Mouse (Mus musculus) erythroid progenitor cell, adult 5-6 weeks (primary cell): ENCODE data around the gene Tmem59. TPM values are rescaled to one million over a fixed set of nuclear protein-coding genes. Genes with fewer than 3 reads are reported as not detected.

Experiments used
- ATAC-seq: replicated peaks from 2 replicates; pipeline ENCODE4 v1.8.0; 2016; ENCODE audit warnings: moderate number of reproducible peaks, mild to moderate bottlenecking, moderate TSS enrichment, inconsistent platforms; ENCODE audit not compliant: poor library complexity, low FRiP score, severe bottlenecking
- total RNA-seq, 2 experiments: library from RNA; stranded (forward) in 1 of 2; stranded (reverse) in 1 of 2; fragments of 150-400 nt in 1 of 2; fragments of 186-747, 209-891 nt in 1 of 2; gene quantifications; 2 replicates each; pipeline versions ENCODE4 v1.2.3 to v1.2.4; 2015 to 2017; ENCODE audit warnings: low replicate concordance in 2 of 2

Tmem59 gene
- total RNA-seq, 2 experiments from 2014 or later: 191 to 214 TPM

- peak; percentile 62 for ATAC-seq
Observed at GRCm38 (mm10) chr4:107178830-107179490, 761 bp downstream of the Tmem59 start, which contains the start of gene Tceanc2. Tceanc2 (minus strand) TSS chr4:107179116.

- no peak for ATAC-seq
Observed at GRCm38 (mm10) chr4:107179561-107179960, 1.4 kb downstream of the Tmem59 start.

DNA sequence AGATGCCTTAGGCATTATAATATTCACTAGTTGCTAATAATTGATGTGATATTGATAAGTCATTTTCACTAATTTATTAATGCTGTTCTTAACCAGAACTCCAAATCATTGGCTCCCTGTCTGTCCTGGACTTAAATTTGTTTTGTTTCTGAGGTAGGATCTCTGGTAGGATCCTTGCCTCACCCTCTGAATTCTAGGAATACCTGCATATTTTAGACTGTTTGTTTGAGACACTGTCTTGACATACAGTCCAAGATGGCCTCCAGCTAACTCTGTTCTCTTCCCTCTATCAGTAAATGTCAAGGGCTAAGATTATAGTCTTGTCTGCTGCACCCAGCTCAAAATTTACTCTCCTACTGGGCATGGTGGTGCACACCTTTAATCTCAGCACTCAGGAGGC, 2.5 kb downstream of the Tmem59 start:
- no peak for ATAC-seq

DNA sequence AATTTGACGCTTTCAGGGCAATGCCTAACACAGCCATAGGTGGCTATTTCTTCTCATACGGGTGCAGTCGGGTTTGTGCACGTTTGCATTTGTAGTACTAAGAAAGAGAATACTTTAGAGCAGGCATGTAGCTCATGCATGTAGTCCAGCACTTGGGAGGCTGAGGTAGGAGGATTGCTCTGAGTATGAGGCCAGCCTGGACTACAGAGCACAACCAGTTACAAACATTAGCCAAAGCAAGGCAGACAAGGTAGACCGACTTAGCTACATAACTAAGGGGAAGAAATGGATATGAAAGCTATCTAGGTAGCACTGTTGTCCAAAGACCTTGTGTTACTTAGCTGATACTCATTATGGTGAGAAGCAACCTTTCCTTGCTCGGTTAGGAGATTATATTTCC, 3.7 kb downstream of the Tmem59 start:
- ATAC-seq: no peak

DNA sequence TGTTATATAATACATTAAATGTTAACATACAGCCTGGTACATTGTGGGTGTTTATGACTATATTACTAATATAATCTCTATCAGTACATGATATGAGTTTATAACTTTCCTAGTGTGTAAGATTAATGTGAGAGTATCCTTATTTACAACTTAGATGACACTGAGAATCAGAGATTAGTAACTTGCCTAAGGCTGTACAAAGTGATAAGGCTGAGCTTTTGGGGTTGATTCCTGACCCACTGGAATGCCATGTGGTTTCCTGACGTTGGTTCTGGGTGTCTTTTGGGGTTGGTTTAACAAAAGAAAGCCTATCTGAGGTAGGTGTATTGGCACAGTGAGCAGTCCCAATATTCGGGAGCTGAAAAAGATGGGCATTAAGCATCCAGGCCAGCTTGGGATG, 4.6 kb downstream of the Tmem59 start:
- ATAC-seq: no peak

DNA sequence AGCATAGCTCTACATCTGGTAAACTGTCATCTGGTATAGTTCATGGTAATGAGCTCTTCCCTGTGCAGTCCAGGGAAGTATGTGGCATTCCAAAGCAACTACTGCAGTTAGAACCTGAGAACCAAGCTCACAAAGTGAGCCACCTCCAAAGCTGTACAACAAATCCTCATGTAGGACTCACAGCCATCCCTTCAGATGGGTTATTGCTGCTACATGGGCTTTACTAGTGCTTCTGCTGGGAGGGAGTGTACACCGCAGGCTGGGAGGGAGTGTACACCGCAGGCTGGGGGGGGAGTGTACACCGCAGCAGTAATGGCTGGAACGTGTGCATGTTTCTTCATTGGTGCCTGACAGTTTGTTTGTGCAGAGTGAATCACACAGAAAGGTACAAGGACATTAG, 5.0 kb downstream of the Tmem59 start:
- ATAC-seq: no peak

DNA sequence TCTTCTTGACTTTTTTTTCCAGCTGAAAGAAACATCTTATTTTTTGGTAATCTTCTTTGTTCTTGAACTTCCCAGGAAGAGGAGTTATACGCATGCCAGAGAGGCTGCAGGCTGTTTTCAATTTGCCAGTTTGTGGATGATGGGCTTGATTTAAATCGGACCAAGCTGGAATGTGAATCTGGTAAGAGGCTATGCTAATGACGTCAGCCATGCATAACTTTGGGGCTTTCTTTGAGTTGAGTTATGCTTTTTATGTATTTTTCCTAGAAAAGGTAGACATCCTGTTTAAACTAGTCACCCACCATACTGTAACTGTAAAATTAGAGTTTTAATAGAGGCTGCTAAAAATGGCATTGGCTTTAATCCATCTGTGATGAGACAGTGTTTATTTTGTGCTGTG, 7.5 kb downstream of the Tmem59 start:
- ATAC-seq: no peak

DNA sequence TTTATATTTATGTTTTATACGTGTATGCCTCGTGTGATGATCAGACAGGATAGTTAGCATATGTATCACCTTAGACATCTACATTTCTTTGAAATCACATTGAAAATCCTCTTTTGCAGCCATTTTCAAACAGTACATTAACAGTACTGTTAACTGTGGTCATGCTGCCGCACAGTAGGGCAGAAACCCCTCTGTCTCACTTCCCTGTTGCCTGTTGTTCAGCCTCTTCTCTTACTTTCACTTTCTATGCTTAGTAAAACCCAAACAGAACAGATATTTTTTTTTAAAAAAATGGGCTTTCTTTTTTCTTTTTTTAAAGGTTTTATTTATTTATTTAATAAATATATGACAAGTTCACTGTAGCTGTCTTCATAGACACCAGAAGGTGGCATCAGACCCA, 15.6 kb downstream of the Tmem59 start:
- no peak for ATAC-seq

GRCm38 (mm10) chr4:107196454-107196853, 18.3 kb downstream of the Tmem59 start:
- ATAC-seq: no peak

- no peak for ATAC-seq
Observed at GRCm38 (mm10) chr4:107198072-107198471, 19.9 kb downstream of the Tmem59 start.

- no peak for ATAC-seq
Observed at GRCm38 (mm10) chr4:107201779-107202178, 23.6 kb downstream of the Tmem59 start.

DNA sequence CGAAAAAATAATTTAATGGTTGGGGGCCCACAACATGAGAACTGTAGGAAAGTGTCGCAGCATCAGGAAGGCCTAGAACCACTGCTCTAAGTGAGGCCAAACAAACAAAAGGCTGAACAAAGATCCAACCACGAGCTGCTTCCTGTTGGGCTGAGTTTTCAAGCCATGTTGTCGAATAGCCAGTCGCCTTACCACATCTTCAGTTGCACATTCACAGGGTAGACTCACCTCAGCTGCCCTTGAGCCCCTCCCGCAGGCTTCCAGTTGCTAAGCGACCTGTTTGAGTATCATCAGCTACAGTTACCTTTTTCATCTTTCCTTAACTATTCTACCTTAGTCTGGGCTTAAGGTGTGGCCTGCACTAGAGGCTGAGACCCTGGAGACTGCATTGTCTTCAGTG, 24.8 kb downstream of the Tmem59 start:
- no peak for ATAC-seq

DNA sequence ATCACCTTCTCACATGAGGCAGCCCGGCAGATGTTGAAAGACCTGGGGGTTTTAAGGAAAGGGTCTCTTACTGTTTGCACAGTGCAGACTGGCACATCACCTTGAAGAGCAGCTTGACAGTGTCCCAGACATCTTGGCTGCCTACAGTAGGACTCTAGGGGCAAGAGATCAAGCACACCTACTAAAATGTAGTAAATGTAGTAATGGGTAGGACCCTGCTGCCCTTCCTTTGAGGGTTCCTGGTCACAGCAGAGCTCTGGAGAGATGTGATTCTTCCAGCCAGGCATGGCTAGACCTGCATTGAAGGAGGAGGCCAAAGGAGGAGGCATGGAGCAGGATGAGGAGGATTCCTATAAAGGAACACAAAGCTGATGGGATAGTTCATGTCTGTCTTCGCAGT, 28.8 kb downstream of the Tmem59 start:
- ATAC-seq: no peak

- ATAC-seq: no peak
Observed at GRCm38 (mm10) chr4:107208880-107209279, 30.7 kb downstream of the Tmem59 start, which contains the start of gene Ldlrad1. Ldlrad1 (plus strand) TSS chr4:107209180.

DNA sequence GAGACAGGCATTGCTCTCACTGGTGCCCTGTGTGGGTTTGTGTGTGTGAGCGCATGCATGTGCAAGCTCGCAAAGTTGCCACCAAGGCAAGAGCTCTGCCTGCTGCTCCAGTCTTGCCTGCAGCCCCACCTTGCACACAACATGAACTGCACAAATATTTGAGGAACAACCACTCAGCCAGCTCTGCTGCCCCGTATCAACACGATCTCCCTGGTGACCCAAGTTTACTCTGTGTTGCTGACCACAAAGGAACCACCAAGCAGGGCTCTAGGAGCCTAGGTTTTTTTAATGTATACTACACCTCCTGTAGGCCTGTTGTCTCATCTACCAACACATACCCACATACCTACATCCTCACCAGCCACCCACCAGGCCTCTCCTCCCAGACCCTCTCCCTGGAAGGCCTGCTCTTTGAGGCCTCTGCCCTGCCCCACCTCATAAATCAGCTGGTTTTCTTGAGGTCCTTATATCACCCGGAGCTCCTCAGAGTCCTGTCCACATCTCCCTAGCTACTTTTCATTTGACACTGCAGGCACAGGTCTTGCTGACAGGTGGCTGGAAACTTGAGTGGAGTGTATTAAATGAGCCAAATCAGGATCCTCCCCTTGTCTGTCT, 32.4 kb downstream of the Tmem59 start:
- no peak for ATAC-seq

DNA sequence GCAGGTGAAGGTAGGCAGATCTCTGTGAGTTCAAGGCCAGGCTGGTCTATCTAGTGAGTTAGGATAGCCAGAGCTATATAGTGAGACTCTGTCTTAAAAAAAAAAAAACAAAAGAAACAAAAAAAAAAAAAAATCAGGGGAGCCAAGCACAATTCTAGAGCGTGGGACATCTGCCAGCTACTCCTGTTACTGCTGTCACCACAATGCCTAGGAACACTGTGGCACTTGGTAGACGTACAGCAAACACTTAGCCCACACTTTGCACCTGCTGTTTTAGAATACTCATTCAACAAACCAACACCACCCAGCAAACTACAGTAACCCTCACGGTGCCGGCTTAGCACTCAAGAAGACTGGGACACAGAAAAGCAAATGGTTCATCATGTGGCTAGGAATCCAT, 33.3 kb downstream of the Tmem59 start:
- ATAC-seq: no peak

GRCm38 (mm10) chr4:107211936-107212335, 33.7 kb downstream of the Tmem59 start:
- no peak for ATAC-seq

GRCm38 (mm10) chr4:107213279-107214011, 35.2 kb downstream of the Tmem59 start:
- ATAC-seq: no peak

DNA sequence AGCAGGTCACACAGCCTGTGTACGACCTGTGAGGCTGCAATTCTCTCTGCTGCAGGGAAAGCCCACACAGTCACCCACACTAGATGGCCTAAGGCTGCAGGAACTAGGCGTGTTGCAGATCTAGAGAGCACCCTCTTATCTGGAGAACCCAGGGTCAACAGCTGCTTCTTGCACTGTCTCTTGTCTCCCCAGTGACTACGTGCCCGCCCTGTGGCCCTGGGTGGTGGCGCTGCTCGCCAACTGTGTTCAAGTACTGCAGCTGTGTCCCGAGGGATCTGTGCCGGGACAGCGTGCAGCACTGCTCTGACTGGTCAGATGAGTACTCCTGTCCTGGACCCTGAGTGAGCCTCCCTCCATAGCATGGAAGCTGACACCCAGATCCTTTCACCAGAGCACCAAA, 39.4 kb downstream of the Tmem59 start:
- peak; percentile 93 for ATAC-seq

DNA sequence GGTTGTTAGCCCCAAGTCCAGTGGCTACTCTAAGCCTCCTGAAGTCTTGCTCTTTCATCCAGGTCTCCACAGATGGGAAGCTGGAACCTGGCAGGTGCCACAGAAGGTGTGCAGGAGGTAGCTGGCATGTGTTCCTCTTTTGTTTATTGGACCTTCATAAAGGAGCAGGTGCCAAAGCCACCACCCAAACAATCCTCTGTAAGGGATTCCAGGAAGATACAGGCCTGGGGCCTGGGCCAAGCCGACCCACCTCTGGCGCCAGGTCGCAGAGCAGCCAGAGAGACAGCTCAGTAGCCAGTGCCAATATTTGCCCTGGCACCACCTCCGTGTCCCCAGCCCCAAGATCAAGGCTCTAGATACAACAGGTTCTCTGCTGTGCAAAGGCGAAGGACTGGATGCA, 43.3 kb downstream of the Tmem59 start:
- no peak for ATAC-seq
